Mouse (Mus musculus): ENCODE data around the gene Spsb2. TPM values are rescaled to one million over a fixed set of nuclear protein-coding genes. Genes with fewer than 3 reads are reported as not detected.
"Not testable (repeated sequence)": the region's sequence is repeated elsewhere in the genome, so short reads cannot be mapped to it uniquely, and the experiment has no call there.

Gene Spsb2
- total RNA-seq, 2 experiments from 2014 or later, result 16.9 to 25.4 TPM

DNA sequence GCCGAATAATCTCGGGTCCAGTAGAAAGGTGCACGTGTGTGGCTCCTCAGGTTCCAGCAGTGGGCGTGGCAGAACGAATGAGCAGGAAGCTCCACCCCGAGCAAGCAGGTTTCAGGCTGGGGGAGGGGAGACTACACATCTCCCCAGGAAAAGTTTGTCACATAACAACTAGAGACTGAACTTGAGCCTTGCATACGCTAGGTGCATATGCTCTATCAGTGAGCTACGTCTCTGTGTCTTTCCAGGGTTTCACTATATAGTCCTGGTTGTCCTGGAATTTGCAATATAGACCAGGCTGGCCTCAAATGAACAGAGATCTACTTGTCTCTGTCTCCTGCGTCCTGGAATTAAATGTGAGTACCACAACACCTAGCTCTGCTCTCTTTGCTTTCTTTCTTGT is 6.1 kb upstream of the Spsb2 start:
- not testable (repeated sequence) for DNase-seq

DNA sequence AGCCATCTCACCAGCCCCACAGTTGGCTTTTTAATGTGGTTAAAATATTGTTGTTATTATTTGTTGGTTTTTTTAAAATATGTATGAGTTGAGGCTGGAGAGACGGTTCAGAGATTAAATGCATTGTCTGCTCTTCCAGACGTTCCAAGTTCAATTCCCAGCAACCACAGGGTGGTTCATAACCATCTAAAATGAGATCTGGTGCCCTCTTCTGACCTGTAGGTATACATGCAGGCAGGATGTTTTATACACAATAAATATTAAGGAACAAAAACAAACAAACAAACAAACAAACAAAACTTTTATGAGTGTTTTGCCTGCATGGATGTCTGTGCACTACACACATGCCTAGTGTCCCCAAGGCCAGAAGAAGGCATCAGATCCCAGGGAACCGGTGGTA is 5.4 kb upstream of the Spsb2 start:
- DNase-seq, result no peak

DNA sequence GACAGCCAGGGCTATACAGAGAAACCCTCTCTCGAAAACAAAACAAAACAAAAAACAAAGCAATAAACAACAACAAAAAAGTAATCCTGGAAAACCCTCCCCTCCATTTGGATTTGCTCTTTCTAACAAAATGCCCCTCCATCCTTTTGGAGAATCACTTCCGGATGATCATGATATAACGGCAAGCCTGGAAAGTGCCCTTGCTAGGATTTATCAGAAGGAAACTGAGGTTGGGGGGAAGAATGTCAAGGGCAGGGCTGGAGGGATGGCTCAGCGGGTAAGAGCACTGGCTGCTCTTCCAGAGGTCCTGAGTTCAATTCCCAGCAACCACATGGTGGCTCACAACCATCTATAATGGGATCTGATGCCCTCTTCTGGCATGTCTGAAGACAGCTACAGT is 4.8 kb upstream of the Spsb2 start:
- DNase-seq, result not testable (repeated sequence)

DNA sequence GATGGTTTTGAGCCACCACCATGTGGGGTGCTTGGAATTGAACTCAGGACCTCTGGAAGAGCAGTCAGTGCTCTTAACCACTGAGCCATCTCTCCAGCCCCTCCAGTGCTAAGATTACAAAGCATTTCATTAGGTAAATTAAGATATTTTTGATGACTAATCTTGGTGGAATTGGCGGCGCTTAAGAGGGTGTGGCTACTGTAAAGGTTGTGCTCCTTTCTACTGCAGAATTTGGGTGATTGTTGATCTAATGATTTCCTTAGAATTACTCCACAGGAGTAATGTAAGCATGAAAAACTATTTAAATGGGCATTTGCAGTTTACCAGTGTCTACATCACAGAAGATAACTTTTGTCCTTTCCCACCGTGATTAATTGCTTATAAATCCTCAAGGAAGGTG is 4.1 kb upstream of the Spsb2 start:
- no peak for DNase-seq

DNA sequence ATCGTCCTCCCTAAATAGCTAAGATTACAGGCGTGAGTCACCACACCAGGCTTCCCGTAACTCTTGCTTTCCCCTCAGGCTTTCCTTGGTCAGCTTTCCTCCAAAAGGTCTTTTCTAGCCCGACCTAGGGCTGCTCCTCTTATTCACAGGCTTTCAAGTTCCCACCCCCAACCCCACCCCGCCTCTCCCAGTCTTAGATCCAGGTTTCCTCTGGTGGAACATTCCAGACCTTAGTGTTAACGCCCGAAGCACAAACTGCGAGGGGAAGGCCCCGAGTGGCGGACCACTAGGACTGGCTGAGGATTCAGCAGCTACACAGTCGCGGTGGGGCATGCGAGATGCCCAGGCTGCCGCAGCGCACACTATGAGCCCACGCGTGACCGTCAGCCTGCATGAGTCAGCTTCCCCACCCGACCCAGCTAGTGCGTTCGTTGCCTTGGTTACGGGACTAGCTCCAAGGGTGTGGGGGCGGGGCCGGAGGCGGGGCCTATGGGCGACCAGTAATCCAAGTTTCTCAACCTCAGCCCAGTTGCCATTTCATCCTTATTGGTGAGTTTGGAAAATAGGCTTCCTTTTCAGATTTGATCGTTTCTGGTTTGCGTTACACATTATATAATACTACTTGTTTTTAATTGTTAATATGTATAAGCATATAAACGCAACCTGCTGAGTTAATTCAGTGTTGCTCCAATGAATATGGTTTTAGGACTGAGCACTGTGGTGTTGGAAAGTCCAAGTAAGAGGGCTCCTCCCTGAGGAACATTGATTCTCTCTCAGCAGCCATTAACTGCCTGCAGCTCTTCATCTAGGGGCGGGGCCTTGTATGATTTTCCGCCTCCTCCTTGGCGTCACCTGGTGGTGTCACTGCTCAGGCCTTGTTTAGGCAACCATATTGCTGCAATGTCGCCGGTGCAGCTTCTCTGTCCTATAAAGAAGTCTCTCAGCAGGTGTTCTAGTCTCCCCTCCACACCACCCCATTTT is 2.8 kb upstream of the Spsb2 start:
- DNase-seq, result peak; percentile 97 to 99

DNA sequence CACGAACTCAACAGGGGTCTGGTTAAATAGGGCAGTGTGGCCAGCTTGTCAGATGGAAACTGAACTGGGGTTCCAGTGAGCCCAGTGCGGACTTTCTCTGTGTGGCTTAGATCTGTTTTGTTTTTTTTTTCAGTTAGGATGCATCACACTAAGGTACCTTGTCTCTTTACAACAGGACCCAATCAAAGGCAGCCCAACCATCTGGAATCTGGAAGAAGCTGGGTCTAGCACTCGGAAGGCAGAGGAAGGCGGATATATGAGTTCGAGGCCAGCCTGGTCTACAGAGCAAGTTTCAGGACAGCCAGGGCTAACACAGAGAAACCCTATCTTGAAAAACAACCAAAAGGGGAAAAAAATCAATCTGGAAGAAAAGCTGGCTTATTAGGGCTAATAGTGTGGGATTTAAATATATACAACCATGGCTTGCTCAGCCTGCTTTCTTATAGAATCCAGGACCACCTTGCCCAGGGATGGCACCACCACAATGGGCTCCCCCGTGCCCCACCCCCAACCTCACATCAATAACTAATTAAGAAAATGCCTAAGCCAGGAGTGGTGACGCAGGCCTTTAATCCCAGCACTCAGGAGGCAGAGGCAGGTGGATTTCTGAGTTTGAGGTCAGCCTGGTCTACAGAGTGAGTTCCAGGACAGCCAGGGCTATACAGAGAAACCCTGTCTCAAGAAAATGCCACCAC is 1.9 kb upstream of the Spsb2 start:
- DNase-seq, result no peak

DNA sequence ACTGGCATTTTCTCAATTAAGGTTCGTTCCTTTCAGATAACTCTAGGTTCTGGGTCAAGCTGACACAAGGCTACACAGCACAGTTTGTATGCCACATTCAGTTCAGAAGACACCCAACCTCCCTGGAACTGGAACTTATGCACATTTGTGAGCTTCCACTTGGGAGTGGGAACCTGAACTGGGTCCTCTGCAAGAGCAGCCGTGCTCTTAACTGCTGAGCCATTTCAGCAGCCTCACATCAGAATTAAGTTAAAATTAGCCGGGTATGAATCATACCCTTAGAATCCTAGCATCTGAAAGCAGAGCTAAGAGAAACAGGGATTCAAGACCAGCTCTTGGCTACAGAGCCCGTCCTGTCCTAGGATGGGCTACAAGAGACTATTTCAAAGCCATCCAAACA is 1.1 kb upstream of the Spsb2 start:
- DNase-seq, result no peak

DNA sequence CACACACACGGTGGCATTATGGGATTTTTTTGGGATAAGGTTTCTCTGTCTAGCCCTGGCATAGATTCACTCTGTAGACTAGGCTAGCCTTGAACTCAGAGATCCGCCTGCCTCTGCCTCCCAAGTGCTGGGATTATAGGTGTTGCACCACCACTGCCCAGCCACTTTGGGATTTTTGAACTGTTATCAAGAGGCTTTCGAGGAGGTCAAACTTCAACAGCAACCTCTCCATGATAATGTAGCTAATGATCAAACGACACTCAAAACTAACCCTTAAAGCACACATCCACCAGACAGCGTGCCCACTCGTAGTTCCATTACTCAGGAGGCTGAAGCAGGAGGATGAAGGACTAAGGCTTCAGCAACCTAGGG is 489 bp upstream of the Spsb2 start:
- DNase-seq, result no peak

DNA sequence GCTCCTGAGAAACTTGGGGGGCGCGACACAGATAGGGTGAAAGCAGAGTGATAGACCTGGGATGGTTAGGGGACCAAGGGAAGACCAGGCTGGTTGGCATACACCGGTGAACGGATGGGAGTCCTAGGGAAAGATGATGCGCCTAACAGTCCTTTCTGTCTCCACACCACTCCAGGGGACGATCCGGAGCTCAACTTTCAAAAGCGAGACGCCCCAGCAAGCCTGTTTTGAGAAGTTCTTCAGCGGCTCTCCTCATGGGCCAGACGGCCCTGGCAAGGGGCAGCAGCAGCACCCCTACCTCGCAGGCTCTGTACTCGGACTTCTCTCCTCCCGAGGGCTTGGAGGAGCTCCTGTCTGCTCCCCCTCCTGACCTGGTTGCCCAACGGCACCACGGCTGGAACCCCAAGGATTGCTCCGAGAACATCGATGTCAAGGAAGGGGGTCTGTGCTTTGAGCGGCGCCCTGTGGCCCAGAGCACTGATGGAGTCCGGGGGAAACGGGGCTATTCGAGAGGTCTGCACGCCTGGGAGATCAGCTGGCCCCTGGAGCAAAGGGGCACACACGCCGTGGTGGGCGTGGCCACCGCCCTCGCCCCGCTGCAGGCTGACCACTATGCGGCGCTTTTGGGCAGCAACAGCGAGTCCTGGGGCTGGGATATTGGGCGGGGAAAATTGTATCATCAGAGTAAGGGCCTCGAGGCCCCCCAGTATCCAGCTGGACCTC is 752 bp downstream of the Spsb2 start:
- DNase-seq, result peak; percentile 89 to 92

DNA sequence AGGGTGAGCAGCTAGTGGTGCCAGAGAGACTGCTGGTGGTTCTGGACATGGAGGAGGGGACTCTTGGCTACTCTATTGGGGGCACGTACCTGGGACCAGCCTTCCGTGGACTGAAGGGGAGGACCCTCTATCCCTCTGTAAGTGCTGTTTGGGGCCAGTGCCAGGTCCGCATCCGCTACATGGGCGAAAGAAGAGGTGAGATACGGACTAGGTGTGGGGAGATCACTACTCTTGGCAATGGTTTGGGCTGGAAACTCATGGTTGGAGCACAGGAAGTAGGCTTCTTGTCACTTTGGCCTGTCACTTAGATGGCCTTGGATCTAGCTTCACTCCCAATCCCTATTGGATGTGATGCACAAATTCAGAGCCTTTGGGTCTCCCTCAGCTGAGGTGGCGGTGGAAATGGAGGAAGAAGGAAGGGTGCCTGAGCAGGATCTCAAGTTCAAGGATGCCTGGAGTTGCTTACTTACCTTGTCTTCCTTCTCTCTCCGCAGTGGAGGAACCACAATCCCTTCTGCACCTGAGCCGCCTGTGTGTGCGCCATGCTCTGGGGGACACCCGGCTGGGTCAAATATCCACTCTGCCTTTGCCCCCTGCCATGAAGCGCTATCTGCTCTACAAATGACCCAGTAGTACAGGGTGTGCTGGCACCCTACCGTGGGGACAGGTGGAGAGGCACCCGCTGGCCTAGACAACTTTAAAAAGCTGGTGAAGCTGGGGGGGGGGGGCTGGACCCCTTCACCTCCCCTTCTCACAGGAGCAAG is 1.5 kb downstream of the Spsb2 start:
- no peak for DNase-seq

DNA sequence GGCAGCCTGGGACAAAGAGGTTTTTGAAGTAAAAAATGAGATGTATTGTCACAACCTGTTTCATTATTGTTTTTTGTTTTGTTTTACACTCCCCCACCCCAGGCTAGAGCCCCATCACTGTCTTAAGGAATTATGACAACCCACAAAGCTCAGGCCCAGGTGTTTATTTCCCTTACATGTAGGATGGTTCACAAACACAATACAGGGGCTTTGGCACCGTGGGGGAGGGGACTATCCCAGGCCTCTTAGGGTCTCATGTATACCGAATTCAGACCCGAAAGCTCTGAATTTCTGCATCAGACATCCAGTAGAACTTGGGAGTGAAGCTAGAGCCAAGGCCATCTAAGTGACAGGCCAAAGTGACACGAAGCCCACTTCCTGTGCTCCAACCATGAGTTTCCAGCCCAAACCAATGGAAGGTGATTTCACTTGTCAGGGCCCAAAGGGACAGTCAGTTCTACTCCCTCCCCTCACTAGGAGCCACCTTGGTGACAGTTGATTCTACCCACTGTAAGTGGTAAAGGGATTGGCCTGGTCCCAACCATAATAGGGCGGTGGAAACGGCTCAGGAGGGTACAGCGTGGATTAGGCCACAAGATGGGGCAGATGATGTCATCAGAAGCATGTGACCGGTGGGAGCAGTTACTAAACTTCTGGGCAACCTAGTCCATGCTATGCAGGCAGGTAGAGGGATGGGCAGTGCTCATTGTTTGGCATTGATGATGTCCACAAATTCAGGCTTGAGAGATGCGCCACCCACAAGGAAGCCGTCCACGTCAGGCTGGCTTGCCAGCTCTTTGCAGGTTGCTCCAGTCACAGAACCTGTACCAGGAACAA is 2.3 kb downstream of the Spsb2 start:
- not testable (repeated sequence) for DNase-seq

DNA sequence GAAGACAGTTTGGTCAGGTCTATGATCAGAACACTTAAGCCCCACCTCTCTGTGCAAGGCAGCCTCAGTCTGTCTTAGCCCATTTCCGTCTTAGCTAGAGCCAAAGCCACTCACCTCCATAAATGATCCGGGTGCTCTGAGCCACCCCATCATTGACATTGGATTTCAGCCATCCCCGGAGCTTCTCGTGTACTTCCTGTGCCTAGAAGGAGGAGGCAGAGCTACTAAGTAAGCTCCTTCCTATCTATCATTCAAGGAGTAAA is 2.9 kb downstream of the Spsb2 start:
- no peak for DNase-seq

DNA sequence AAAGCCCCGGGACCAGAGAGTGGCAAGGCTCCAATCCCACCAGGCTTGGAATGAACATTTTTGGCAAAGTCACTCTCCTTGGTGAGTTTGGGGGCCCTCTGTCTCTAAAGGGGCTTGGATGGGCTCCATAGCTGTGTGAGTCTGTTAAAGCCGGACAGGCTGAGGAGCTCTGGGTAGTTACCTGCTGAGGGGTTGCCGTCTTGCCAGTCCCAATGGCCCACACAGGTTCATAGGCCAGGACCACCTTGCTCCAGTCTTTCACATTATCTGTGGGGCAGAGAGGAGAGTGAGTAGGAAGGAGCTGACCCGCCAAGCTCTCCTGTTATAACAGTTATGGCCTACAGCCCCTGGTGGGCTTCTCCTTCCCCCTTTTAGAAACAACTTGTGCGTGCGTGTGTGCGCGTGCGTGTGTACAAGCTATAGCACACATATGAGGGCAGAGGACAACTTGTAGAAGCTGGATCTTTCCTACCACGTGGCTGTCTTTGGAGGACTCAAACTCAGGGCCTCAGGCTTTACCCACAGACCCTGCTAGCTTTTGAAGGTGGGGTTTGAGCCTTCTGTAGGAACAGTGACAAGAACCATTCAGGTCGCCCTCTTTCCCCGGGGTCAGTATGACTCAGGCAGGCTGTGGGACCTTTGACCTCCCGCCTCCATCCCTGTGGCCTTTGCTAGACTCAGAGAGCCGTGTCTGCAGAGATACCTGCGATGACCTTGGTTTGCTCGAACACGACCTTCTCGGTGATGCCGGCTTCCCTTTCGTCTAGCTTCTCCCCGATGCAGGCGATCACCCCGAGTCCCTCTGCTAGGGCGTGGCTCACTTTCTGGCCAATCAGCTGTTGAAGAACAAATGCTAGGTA is 3.5 kb downstream of the Spsb2 start:
- DNase-seq, result no peak

DNA sequence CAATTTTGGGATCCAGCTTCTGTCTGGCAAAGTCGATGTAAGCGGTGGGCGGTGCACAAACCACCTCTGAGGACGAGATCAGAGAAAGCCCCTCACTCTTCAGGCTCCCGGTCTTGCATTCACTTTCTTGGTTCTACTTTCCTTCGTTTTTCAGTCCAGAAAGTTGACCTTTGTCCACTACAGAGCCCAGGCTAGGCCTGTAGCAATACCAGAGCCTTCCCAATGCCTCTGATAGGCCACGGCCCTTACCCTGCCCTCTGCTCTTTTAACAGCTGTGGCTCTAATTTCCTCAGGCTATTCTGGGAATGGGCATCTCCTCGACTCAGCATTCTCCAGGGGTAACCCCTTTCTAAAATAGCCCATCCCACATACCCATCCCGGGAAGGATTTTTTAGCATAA is 4.4 kb downstream of the Spsb2 start:
- DNase-seq, result no peak

DNA sequence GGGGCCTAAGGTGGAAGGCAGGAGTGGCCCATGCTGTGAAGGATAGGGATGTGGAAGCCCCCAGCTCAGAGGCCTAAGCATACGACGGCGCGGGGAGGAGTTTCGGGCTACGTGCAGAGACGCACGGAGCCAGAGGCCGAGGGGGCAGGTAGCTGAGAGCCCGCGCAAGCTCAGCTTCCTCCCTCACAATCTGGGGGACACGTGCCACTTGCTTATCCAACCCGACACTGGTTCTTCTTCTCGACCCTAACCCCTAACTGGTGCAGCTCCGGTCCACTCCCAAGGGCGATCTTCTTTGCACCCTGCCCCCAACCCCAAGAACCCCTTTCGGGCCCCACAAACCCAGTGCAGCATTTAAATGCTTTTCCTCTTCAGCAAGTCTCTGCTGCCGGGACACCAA is 5.0 kb downstream of the Spsb2 start:
- peak; percentile 73 to 80 for DNase-seq

DNA sequence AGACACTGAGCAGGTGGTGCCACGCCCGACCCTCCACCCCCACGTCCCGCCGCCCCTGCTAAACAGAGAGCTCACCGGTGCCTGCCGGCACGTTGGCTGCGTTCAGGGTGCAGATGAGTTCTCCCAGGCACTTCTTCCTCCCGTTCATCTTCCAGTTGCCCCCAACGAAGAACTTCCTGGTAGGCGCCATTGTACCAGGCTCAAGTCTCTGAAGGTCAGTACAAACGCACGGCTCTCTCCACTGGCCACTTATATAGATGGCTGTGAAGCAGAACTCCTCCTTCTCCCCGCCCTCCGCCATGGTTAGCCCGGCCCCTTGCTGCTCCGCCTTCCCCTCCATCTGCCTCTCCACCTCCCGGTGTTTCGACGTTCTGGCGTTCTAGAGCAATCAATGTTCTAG is 5.5 kb downstream of the Spsb2 start, which contains the start of gene Tpi1:
Gene Tpi1 (minus strand): TSS at position 364 of the 400 bp plus-strand sequence.
- DNase-seq, result peak; percentile 94

DNA sequence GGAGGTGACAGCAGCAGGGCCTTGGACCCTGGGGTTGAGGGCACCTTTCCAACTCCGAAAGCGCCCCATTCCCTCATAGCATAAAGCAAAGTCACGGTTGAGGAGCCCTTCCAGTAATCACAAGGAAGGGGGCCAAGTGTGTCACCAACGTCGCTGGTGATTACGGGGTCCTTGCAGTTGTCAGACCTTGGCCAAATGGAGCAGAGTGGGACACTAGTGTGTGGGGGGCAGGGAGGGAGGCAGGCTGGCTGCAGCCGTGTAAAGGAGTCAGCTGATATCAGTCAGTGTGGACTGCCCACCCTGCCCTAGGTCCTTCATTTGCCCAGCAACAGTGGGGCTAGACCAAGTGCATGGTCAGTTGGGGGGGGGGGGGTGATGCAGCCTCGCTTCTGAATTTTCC is 6.0 kb downstream of the Spsb2 start:
- peak; percentile 25 to 49 for DNase-seq

DNA sequence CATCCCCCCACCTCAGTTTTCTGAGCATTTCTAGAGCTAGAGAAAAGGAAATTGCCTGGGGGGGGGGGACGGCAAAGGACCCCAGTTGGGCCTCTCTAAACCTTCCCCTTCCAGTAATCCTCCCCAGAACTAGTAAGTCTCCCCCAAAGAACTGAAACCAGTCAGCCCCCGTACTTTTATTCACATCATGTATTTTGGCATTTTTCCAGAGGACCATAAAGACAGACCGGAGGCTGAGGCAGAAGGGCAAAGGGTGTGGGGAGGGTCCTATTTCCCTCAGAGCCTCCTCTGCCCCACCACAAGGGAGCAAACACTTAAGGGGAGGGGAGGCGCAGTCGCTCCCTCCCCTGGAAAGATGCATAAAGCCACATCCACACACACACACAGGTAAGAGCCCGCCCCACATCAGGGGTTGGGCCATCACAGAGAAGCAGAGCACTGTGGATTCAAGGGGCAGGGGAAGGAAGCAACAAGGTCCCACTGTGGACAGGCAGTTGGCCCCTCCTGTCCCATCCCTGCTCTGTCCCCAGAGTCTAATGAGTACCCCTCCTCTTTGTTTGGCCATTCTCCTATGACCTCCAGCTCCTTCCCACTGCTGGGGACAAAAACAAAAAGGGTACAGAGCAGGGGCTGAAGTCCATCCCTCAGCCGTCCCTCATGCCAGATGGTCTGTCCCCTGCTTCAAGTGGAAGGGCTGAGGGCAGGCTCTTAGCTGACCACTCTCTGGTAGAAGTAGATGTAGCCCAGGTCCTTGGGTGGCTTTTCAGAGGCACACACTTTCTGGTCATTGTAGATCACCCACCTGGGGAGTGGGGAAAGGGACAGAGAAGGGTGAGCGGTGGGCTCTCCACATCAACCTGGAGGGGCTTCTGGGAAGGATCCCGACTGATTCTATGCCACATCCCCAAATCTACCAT is 6.7 kb downstream of the Spsb2 start:
- no peak for DNase-seq

DNA sequence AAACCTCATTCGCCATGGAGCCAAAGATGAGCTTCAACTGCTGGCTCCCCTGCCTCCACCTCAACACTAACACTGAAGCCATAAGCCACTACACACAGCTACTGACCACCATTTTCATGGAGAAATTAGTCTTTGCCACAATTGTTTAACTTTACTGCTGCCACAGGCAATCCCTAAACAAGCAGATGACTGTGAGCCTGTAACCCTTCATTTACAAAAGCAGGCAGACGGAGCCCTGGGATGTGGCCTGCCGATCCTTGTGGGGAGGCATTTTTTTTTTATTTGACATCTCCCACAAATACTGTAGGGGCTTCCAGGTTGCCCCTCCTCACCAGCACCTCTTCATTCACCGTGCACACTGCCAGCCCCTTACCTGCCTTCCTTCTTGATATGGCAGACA is 8.2 kb downstream of the Spsb2 start:
- DNase-seq, result no peak

Measured in adrenal gland, postnatal 36 days (tissue).